ENCODE assay signal across 8 mouse cellular contexts in genomic region chr1:36940381-36940762, GRCm38 (mm10). TPM values are rescaled to one million over a fixed set of nuclear protein-coding genes. Genes with fewer than 3 reads are reported as not detected.
DNase-seq lines count a peak whose midpoint lies in the region; ATAC-seq and TF ChIP-seq lines count a peak whose summit lies in the region.

No protein-coding gene starts in this region.

- no peak for DNase-seq in heart, adult 2 months
- no peak for DNase-seq in heart, postnatal 14 days
- no peak for DNase-seq in forebrain, postnatal 0 days
- DNase-seq in thymus, postnatal 10 days (ENCODE audit: low spot score in 2 of 2): no peak
- DNase-seq in urinary bladder, postnatal 36 days (ENCODE audit: low spot score in 2 of 2): no peak
- no peak for DNase-seq in adrenal gland, adult 2 months

- peaks cover 2% of the 10 kb centered on the region; the same call in 1 of the 2 replicates for H3K4me1 ChIP-seq in heart, adult 2 months (ENCODE audit: control insufficient read depth, insufficient read depth, low read length)
- H3K4me1 ChIP-seq in forebrain, postnatal 0 days (ENCODE audit: insufficient read depth): peaks cover 13% of the 10 kb centered on the region

- no peaks in the 10 kb centered on the region for H3K27me3 ChIP-seq in heart, adult 2 months (ENCODE audit: control insufficient read depth, insufficient read depth, low read length)
- no peaks in the 10 kb centered on the region for H3K27me3 ChIP-seq in C2C12 (ENCODE audit: control insufficient read depth, insufficient read depth, insufficient read length)
- no peaks in the 10 kb centered on the region for H3K27me3 ChIP-seq in forebrain, postnatal 0 days (ENCODE audit: insufficient read depth, low read length)

- H3K9ac ChIP-seq in heart, adult 2 months (ENCODE audit: low read depth, low read length): peak overlapping the region; percentile 79
- peak overlapping the region; percentile 96 for H3K9ac ChIP-seq in forebrain, postnatal 0 days

- no peak for TF ChIP-seq POLR2A in heart, adult 2 months (IDR thresholded peaks at IDR 0.05; ENCODE audit: insufficient read depth, low read depth, low read length)

- peaks cover 2% of the 10 kb centered on the region; the same call in 1 of the 2 replicates for H3K79me2 ChIP-seq in heart, adult 2 months (replicated peaks; ENCODE audit: control insufficient read depth, insufficient read depth, low read length)
- H3K79me2 ChIP-seq in C2C12 (ENCODE audit: control insufficient read depth, insufficient read depth) (peaks cover 41% of the 10 kb centered on the region), macrophage (ENCODE audit: inconsistent target) (peaks cover 35% of the 10 kb centered on the region)

- ATAC-seq in forebrain, postnatal 0 days: no peak

- WGBS in heart, adult 2 months: 40% methylated on average over 3 of the region's 3 CpGs
- 47% methylated on average over 3 of the region's 3 CpGs for WGBS in forebrain, postnatal 0 days
- WGBS in macrophage (ENCODE audit: missing documents): 32% methylated on average over 3 of the region's 3 CpGs

- TF ChIP-seq EP300 in heart, adult 2 months (IDR thresholded peaks at IDR 0.05; ENCODE audit: insufficient read depth, low read depth, low read length): no peak

- H3K36me3 ChIP-seq in heart, adult 2 months (ENCODE audit: control insufficient read depth, insufficient read depth, low read length): peaks cover 11% of the 10 kb centered on the region
- H3K36me3 ChIP-seq in C2C12 (ENCODE audit: control insufficient read depth, insufficient read depth) (no peaks in the 10 kb centered on the region), macrophage (ENCODE audit: inconsistent target) (no peaks in the 10 kb centered on the region)
- no peaks in the 10 kb centered on the region for H3K36me3 ChIP-seq in forebrain, postnatal 0 days (ENCODE audit: insufficient read depth)

- peak overlapping the region; percentile 58 for H3K4me2 ChIP-seq in forebrain, postnatal 0 days (ENCODE audit: low read depth)

- intact Hi-C loops in heart, adult 2 months (cut with DNase I): loop anchor here (5.0 kb wide), 1 partner anchor 597 kb away; no protein-coding TSS in a partner anchor
- intact Hi-C loops in heart, postnatal 14 days (cut with DNase I): loop anchor here (5.0 kb wide), 1 partner anchor 137 kb away; no protein-coding TSS in a partner anchor

- no peak overlapping the region for H3ac ChIP-seq in C2C12 (ENCODE audit: control insufficient read depth, insufficient read length, low read depth)

- H3K4me3 ChIP-seq in heart, adult 2 months: peak overlapping the region; percentile 99
- H3K4me3 ChIP-seq in C2C12 (ENCODE audit: insufficient read depth, poor library complexity, severe bottlenecking) (peak overlapping the region; percentile 82), macrophage (ENCODE audit: inconsistent target) (peak overlapping the region; percentile 63)
- H3K4me3 ChIP-seq in forebrain, postnatal 0 days (ENCODE audit: low read depth, low read length): peak overlapping the region; percentile 97

- H3K79me3 ChIP-seq in C2C12 (ENCODE audit: low read depth): peaks cover 31% of the 10 kb centered on the region

- H3K9me3 ChIP-seq in forebrain, postnatal 0 days (ENCODE audit: low read length): no peaks in the 10 kb centered on the region

- H3K27ac ChIP-seq in heart, adult 2 months: peak overlapping the region; percentile 99
- peak overlapping the region; percentile 96 for H3K27ac ChIP-seq in forebrain, postnatal 0 days (ENCODE audit: low read depth, low read length)
- H3K27ac ChIP-seq in macrophage: peak overlapping the region; percentile 91

- no peak for TF ChIP-seq CTCF in heart, adult 2 months (IDR thresholded peaks at IDR 0.05)
- no peak for TF ChIP-seq CTCF in C2C12 (IDR thresholded peaks at IDR 0.05; ENCODE audit: control insufficient read depth, insufficient read depth, insufficient read length)
- no peak for TF ChIP-seq CTCF in forebrain, postnatal 0 days (IDR thresholded peaks at IDR 0.05; ENCODE audit: low read depth)

TF ChIP-seq in C2C12, 6 proteins besides CTCF, POLR2A, EP300 and RAD21:
- TF ChIP-seq USF1 (IDR thresholded peaks at IDR 0.05; ENCODE audit: low read depth) (no peak), FOSL1 (IDR thresholded peaks at IDR 0.05; ENCODE audit: insufficient read depth, low read length, poor library complexity, severe bottlenecking) (no peak), MAX (IDR thresholded peaks at IDR 0.05) (no peak), MYOD1 (IDR thresholded peaks at IDR 0.05; ENCODE audit: control insufficient read depth, insufficient read length, low read depth) (no peak), MYOG (IDR thresholded peaks at IDR 0.05; ENCODE audit: control insufficient read depth, extremely low read depth, insufficient read length) (no peak), CEBPB (IDR thresholded peaks at IDR 0.05; ENCODE audit: low read depth) (no peak)

RNA-seq across cellular contexts. Expression of gene Tmem131, which starts 3.1 kb away (rescaled TPM):
- total RNA-seq in heart, adult 2 months (2021): 10 to 100 TPM; 28.1 to 30.0 TPM
- 13.0 and 17.0 TPM in 2 replicates for polyA plus RNA-seq in heart, adult 2 months (2012; rRNA removed)
- total RNA-seq in heart, postnatal 14 days (2021): 10 to 100 TPM; 40.1 to 42.7 TPM
- 12.9 TPM for polyA plus RNA-seq in C2C12 (2012; fragmentation: generic; extraction: Trizol)
- 19.9 and 29.3 TPM in 2 replicates for total RNA-seq in forebrain, postnatal 0 days (2014; rRNA removed)
- 7.2 and 9.4 TPM in 2 replicates for polyA plus RNA-seq in forebrain, postnatal 0 days (2015; fragmentation: Nextera tagmentation; extraction: Ambion mirVana)
- total RNA-seq in macrophage (2018; cell fraction: chromatin; rRNA removed): 100 to 1,000 TPM in 3 of 26 experiments, 10 to 100 TPM in 23; 26.1 to 135 (median 75.2) TPM
- total RNA-seq in macrophage (2018; cell fraction: cytosol; rRNA removed): 10 to 100 TPM; 29.4 to 63.6 (median 48.7) TPM
- total RNA-seq in macrophage (2018; cell fraction: nucleus; rRNA removed): 10 to 100 TPM; 39.9 to 94.4 (median 75.5) TPM
- 39.9 to 72.3 TPM (median 44.5 TPM) in 3 replicates for polyA plus RNA-seq in macrophage (2018)
- total RNA-seq in adrenal gland, adult 2 months (2021): 10 to 100 TPM; 38.8 to 51.0 TPM
- polyA plus RNA-seq in adrenal gland, adult 2 months (2012; rRNA removed): 15.8 and 17.8 TPM in 2 replicates
